Mouse (Mus musculus) ES-E14 (cell line): Measurements from ENCODE around the gene Fga. TPM values are rescaled to one million over a fixed set of nuclear protein-coding genes. Genes with fewer than 3 reads are reported as not detected.

Experiments used
- DNase-seq: peaks from one replicate; pipeline ENCODE4 v3.0.0-alpha.2; 2013; ENCODE audit warnings: low read depth, low spot score
- H3K27ac ChIP-seq: 2 replicates; pipeline ENCODE4 v1.5.1; 2012; ENCODE audit warnings: low read depth, mild to moderate bottlenecking, low read length, moderate library complexity, mixed read lengths; ENCODE audit not compliant: poor library complexity, insufficient read depth, severe bottlenecking
- H3K36me3 ChIP-seq: 2 replicates; pipeline ENCODE4 v1.6.1; 2012; ENCODE audit warnings: mild to moderate bottlenecking, low read length, moderate library complexity, mixed read lengths; ENCODE audit not compliant: control insufficient read depth, poor library complexity, insufficient read depth, severe bottlenecking
- H3K4me1 ChIP-seq, 2 experiments: fragments of 150-350 bp in 1 of 2; sonication (generic) in 1 of 2; 2 replicates each; pipeline ENCODE4 v1.6.1; 2012; ENCODE audit warnings: low read length in 2 of 2, mild to moderate bottlenecking in 1 of 2, mixed read lengths in 1 of 2; ENCODE audit not compliant: control insufficient read depth in 2 of 2, insufficient read depth in 2 of 2, poor library complexity in 1 of 2
- H3K4me3 ChIP-seq, 2 experiments: fragments of 150-350 bp in 1 of 2; sonication (generic) in 1 of 2; 2 replicates each; pipeline ENCODE4 v1.5.1; 2012; ENCODE audit warnings: low read length in 2 of 2, low read depth in 1 of 2, mild to moderate bottlenecking in 1 of 2, mixed read lengths in 1 of 2; ENCODE audit not compliant: insufficient read depth in 1 of 2, poor library complexity in 1 of 2, severe bottlenecking in 1 of 2
- H3K9ac ChIP-seq: 2 replicates; pipeline ENCODE4 v1.6.1; 2012; ENCODE audit warnings: low read depth, mild to moderate bottlenecking, low read length, mixed read lengths; ENCODE audit not compliant: poor library complexity, insufficient read depth, severe bottlenecking
- H3K9me3 ChIP-seq: fragments of 150-350 bp; sonication (generic); 2 replicates; pipeline ENCODE4 v1.6.1; 2012; ENCODE audit warnings: low read depth, mild to moderate bottlenecking, low read length; ENCODE audit not compliant: control insufficient read depth, insufficient read depth
- CHD2 ChIP-seq: IDR thresholded peaks from 2 replicates; pipeline ENCODE4 v1.6.1; 2014; ENCODE audit warnings: mild to moderate bottlenecking, low read depth, low read length, inconsistent platforms
- HCFC1 ChIP-seq: IDR thresholded peaks from 2 replicates; pipeline ENCODE4 v1.6.1; 2012; ENCODE audit warnings: low read length, inconsistent platforms, borderline replicate concordance; ENCODE audit not compliant: insufficient read depth
- MAFK ChIP-seq: IDR thresholded peaks from 2 replicates; pipeline ENCODE4 v1.6.1; 2014; ENCODE audit warnings: mild to moderate bottlenecking, low read depth, low read length, inconsistent platforms; ENCODE audit not compliant: insufficient read depth
- ZC3H11A ChIP-seq: IDR thresholded peaks from 2 replicates; pipeline ENCODE4 v1.6.1; 2012; ENCODE audit warnings: low read depth, mild to moderate bottlenecking, inconsistent platforms, low read length, borderline replicate concordance
- ZNF384 ChIP-seq: IDR thresholded peaks from 2 replicates; pipeline ENCODE4 v1.6.1; 2012; ENCODE audit warnings: low read depth, low read length, inconsistent platforms
- in situ Hi-C, 2 experiments: fragments of 600-800 bp; cut with MboI; formaldehyde crosslinking; loops; one replicate each; pipeline ENCODE4 v1.15.1; 2025; ENCODE audit warnings: low sequenced_read_pairs in 2 of 2, inconsistent platforms in 1 of 2; ENCODE audit not compliant: unreplicated experiment in 2 of 2
- total RNA-seq: library from RNA; depleted of rRNA; stranded (reverse); fragments of 300-350 nt; gene quantifications from 2 replicates; pipeline ENCODE4 v1.2.3, GENCODE M21; 2012; rRNA removed

The Fga gene
- total RNA-seq = 0.11 TPM in 1 of 2 replicates, not detected in the other

DNA sequence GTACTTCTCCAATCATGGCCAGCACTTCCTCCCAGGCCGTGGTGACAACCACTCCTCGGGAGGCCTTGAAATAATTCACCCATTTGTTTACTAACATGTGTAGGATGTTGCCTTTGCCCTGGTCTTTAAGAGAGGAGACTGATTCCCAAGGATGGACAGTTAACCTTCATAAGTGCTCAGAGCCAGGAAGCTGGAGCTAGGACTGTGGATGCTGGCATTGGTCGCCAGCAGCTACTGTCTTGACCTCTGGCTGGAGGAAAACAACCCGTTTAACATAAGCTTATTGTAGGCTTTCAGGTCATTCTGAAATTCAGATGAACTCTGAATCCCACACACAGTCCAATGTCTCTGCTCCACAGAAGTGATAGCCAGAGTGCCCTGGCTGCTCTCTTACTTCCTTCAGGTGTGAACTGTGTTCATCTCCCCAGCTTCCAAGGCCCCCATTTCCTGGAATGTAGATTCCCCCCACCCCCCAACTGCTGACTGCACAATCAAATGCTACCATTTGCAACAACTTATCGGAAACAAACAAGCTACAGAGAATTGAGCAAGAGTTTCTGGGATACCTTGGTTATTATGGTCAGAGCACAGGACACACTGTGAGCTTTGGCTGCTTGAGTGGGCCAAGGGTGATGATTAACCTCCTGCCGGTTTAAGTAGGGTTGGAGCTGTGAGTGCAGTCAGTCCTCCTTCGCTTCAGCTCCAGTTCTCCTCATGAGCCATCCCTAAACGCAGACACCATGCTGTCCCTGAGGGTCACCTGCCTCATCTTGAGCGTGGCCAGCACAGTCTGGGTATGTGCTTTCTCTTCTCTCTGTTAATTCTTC is at the start of gene Fga:
TSS of gene Fga (plus strand) at position 602 of the 827 bp plus-strand sequence.
- no peaks in the 10 kb centered on the region for H3K9me3 ChIP-seq
- in situ Hi-C loops = no loop called here
- DNase-seq = no peak
- TF ChIP-seq HCFC1 (no peak), ZC3H11A (no peak), MAFK (no peak), CHD2 (no peak), ZNF384 (no peak)
- no peaks in the 10 kb centered on the region for H3K4me1 ChIP-seq
- no peak within 1 kb of the TSS for H3K9ac ChIP-seq
- no peaks in the 10 kb centered on the region for H3K36me3 ChIP-seq
- no peak within 1 kb of the TSS for H3K4me3 ChIP-seq
- no peak within 1 kb of the TSS for H3K27ac ChIP-seq

DNA sequence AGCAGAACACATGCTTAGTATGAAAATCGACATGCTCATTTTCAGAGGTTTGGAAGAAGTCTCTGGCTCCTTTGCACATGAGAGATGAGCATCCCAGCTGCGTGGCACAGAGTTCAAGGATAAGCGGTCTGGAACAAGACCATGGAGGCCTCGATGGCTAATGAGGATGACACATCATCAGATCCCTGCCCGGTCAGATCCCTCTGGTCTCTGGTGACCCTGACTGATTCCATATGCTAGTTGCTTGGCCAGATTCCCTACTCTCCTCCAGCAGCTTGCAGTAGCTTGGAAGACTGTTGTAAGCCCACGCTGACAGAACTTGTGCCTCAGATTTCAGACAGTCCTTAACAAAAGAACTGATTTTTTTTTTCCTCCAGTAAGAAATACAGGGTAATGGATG is 45.1 kb upstream of the Fga start:
- TF ChIP-seq MAFK (no peak), ZC3H11A (no peak), ZNF384 (no peak), CHD2 (no peak), HCFC1 (no peak)
- H3K9ac ChIP-seq = no peak overlapping the region
- H3K27ac ChIP-seq = no peak overlapping the region
- in situ Hi-C loops = no loop called here
- DNase-seq = no peak
- no peaks in the 10 kb centered on the region for H3K9me3 ChIP-seq
- H3K4me3 ChIP-seq = no peak overlapping the region
- H3K4me1 ChIP-seq = no peaks in the 10 kb centered on the region
- H3K36me3 ChIP-seq = no peaks in the 10 kb centered on the region

DNA sequence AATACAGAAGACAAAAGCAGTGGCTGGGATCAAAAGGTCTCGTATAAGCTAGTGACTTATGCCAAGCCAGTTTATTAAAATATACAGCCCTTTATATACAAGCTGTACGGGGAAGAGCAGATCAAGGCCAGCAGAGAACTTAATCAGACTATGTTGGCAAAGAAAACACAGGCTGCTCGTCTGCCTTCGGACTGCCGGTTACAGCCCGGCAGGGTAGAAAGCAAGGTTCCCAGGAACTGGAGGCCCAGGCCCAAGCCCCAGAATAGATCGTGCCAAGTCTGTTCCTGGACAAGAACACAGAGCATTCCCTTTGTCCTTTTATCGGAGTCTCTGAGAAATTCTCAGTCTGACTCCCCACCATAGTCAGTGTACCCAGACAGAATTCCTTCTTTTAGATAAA is 44.0 kb upstream of the Fga start:
- Histone ChIP-seq H3K9ac (no peak overlapping the region), H3K36me3 (no peaks in the 10 kb centered on the region), H3K27ac (no peak overlapping the region), H3K4me3 (no peak overlapping the region), H3K4me1 (no peaks in the 10 kb centered on the region), H3K9me3 (no peaks in the 10 kb centered on the region)
- DNase-seq = no peak
- TF ChIP-seq HCFC1 (no peak), CHD2 (no peak)
- in situ Hi-C loops = no loop called here

DNA sequence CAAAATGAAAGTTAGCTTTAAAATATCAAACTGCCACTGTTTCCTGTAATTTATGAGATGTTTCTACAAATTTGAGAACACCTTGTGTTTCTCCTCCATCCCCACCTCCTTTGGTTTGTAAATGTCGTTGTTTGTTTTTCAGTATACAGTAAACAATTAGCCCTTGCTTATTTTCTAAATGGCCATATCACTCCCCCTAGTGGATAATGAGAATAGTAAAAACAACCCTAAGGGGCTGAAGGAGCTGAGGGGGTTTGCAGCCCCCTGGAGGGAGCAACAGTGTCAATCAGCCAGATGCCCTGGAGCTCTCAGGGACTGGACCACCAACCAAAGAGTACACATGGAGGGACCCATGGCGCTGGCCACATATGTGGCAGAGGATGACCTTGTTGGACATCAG is 41.0 kb upstream of the Fga start:
- H3K4me1 ChIP-seq = no peaks in the 10 kb centered on the region
- no peak for TF ChIP-seq MAFK
- TF ChIP-seq ZC3H11A = no peak
- TF ChIP-seq ZNF384 = no peak
- TF ChIP-seq HCFC1 = no peak
- no peak for TF ChIP-seq CHD2
- no peak overlapping the region for H3K9ac ChIP-seq
- no peak overlapping the region for H3K27ac ChIP-seq
- DNase-seq = no peak
- in situ Hi-C loops = no loop called here
- H3K4me3 ChIP-seq = no peak overlapping the region
- no peaks in the 10 kb centered on the region for H3K9me3 ChIP-seq
- no peaks in the 10 kb centered on the region for H3K36me3 ChIP-seq

- no peak overlapping the region for H3K9ac ChIP-seq
- H3K36me3 ChIP-seq = no peaks in the 10 kb centered on the region
- H3K27ac ChIP-seq = no peak overlapping the region
- H3K9me3 ChIP-seq = no peaks in the 10 kb centered on the region
- peaks cover 1 to 4% of the 10 kb centered on the region in 2 experiments; a peak in 2 of 4 replicates for H3K4me1 ChIP-seq
- in situ Hi-C loops = no loop called here
- no peak for TF ChIP-seq CHD2
- TF ChIP-seq ZC3H11A = no peak
- no peak for TF ChIP-seq ZNF384
- TF ChIP-seq HCFC1 = no peak
- TF ChIP-seq MAFK = no peak
- no peak for DNase-seq
- H3K4me3 ChIP-seq = no peak overlapping the region
Observed at GRCm38 (mm10) chr3:82991963-82992362, 33.9 kb upstream of the Fga start.
